Mouse (Mus musculus): ENCODE results near the gene Susd6. TPM values are rescaled to one million over a fixed set of nuclear protein-coding genes. Genes with fewer than 3 reads are reported as not detected.

Gene Susd6
- polyA plus RNA-seq, 1 experiment from 2014 or later: 23.3 TPM

DNA sequence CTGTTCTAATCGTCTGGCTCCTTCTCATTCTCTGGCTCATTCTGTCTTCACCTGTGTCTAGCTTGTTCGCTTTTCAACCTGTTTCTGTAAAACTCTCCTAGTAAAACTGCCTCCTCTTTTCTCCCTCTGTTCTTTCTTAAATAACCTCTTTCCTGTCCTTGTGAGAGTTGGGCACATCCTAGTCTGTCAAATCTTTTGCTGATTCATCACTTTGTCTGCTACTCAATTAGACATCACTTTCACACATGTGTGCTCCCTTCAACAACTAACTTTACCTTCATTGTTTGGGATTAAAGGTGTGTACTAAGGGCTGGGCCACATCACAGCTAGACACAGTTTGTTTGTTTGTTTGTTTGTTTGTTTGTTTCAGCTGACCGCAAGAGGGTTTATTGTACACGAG, 10.6 kb upstream of the Susd6 start:
- no peaks in the 10 kb centered on the region for H3K27me3 ChIP-seq (ENCODE audit: control insufficient read depth, insufficient read depth, low read length)
- H3K9me3 ChIP-seq (ENCODE audit: control insufficient read depth, low read length): no peaks in the 10 kb centered on the region
- H3K27ac ChIP-seq (ENCODE audit: low read depth, low read length): no peak overlapping the region
- no peak overlapping the region for H3K4me2 ChIP-seq (ENCODE audit: low read depth)
- DNase-seq (ENCODE audit: low spot score) (no peak), ATAC-seq (ENCODE audit: insufficient read depth, low FRiP score, low TSS enrichment) (no peak)
- H3K4me3 ChIP-seq (ENCODE audit: low read depth, low read length): no peak overlapping the region
- no peak overlapping the region for H3K9ac ChIP-seq (ENCODE audit: low read length)
- H3K36me3 ChIP-seq (ENCODE audit: control insufficient read depth, insufficient read depth, low read length): no peaks in the 10 kb centered on the region
- no peaks in the 10 kb centered on the region for H3K4me1 ChIP-seq (ENCODE audit: control insufficient read depth, insufficient read depth, low read length)
- 90% methylated on average over 4 of the region's 4 CpGs for WGBS

DNA sequence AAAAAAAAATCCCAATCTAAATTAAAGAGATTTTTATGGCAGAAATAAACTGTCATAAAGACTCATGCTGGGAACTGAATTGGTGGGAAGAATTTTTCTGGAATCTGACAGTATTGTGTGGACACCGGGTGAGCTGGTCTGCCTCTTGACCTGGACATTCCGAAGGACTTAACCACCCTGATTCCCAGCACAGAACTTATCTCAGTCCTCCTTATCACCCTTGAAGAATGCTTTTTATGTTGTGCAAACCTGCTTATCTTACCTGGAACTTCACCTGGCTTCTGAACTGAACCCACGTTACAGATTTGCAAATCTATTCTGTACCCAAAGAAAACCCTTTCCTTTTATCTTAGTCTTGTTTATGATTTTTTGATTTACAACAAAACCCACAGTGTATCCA, 8.1 kb upstream of the Susd6 start:
- H3K9me3 ChIP-seq (ENCODE audit: control insufficient read depth, low read length): no peaks in the 10 kb centered on the region
- H3K27ac ChIP-seq (ENCODE audit: low read depth, low read length): no peak overlapping the region
- H3K36me3 ChIP-seq (ENCODE audit: control insufficient read depth, insufficient read depth, low read length): no peaks in the 10 kb centered on the region
- H3K4me2 ChIP-seq (ENCODE audit: low read depth): no peak overlapping the region
- DNase-seq (ENCODE audit: low spot score) (no peak), ATAC-seq (ENCODE audit: insufficient read depth, low FRiP score, low TSS enrichment) (no peak)
- no peaks in the 10 kb centered on the region for H3K4me1 ChIP-seq (ENCODE audit: control insufficient read depth, insufficient read depth, low read length)
- no peaks in the 10 kb centered on the region for H3K27me3 ChIP-seq (ENCODE audit: control insufficient read depth, insufficient read depth, low read length)
- no peak overlapping the region for H3K4me3 ChIP-seq (ENCODE audit: low read depth, low read length)
- H3K9ac ChIP-seq (ENCODE audit: low read length): no peak overlapping the region
- 82% methylated on average over 3 of the region's 3 CpGs for WGBS

DNA sequence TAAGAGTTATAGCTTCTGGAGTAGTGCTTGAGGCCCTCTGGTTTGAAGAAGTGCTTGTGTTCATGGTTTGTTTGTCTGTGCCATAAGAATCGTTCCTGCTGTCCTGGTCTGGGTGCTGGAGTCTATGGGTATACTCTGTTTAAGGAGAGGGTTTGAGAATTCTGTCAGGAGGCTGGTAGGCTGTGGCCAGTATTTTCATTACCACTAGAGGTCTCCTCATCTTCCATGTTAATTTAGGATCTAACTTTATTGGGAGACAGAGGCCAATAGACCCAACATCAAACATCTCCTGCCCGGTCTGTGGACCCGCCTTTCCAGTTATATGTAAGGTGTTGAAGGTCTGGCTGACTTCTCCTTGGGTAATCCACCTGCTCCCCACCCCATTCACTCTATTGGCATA, 7.4 kb upstream of the Susd6 start:
- Histone ChIP-seq H3K9me3 (ENCODE audit: control insufficient read depth, low read length) (no peaks in the 10 kb centered on the region), H3K4me3 (ENCODE audit: low read depth, low read length) (no peak overlapping the region), H3K27ac (ENCODE audit: low read depth, low read length) (no peak overlapping the region), H3K36me3 (ENCODE audit: control insufficient read depth, insufficient read depth, low read length) (no peaks in the 10 kb centered on the region), H3K4me2 (ENCODE audit: low read depth) (no peak overlapping the region), H3K9ac (ENCODE audit: low read length) (no peak overlapping the region), H3K4me1 (ENCODE audit: control insufficient read depth, insufficient read depth, low read length) (no peaks in the 10 kb centered on the region), H3K27me3 (ENCODE audit: control insufficient read depth, insufficient read depth, low read length) (no peaks in the 10 kb centered on the region)
- 53% methylated on average over 3 of the region's 3 CpGs for whole genome bisulfite sequencing
- DNase-seq (ENCODE audit: low spot score) (no peak), ATAC-seq (ENCODE audit: insufficient read depth, low FRiP score, low TSS enrichment) (no peak)

DNA sequence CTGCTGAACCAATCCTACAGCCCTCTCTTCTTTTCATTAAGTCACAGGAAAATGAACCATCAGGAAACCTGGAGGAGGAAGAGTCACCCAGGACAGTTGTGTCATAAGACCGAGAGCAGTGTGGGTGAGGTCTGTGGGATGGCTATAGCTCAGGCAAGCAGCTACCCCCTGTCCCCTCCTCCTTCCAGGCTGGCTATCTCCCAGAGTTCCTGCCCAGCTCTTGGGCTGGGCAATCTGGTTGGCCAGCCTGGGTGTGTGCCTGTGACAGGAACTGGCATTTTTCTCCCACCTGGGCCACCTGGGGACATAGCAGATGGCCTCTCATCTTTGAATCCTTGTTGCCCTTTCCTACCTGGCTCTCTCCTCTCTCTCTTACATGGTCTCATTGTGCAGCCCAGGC, 6.4 kb upstream of the Susd6 start:
- Histone ChIP-seq H3K4me3 (ENCODE audit: low read depth, low read length) (no peak overlapping the region), H3K36me3 (ENCODE audit: control insufficient read depth, insufficient read depth, low read length) (no peaks in the 10 kb centered on the region), H3K27ac (ENCODE audit: low read depth, low read length) (no peak overlapping the region), H3K4me1 (ENCODE audit: control insufficient read depth, insufficient read depth, low read length) (no peaks in the 10 kb centered on the region), H3K27me3 (ENCODE audit: control insufficient read depth, insufficient read depth, low read length) (no peaks in the 10 kb centered on the region), H3K9ac (ENCODE audit: low read length) (no peak overlapping the region), H3K9me3 (ENCODE audit: control insufficient read depth, low read length) (no peaks in the 10 kb centered on the region), H3K4me2 (ENCODE audit: low read depth) (no peak overlapping the region)
- ATAC-seq (ENCODE audit: insufficient read depth, low FRiP score, low TSS enrichment) (no peak), DNase-seq (ENCODE audit: low spot score) (no peak)
- WGBS: 87% methylated on average over 1 of the region's 1 CpGs

DNA sequence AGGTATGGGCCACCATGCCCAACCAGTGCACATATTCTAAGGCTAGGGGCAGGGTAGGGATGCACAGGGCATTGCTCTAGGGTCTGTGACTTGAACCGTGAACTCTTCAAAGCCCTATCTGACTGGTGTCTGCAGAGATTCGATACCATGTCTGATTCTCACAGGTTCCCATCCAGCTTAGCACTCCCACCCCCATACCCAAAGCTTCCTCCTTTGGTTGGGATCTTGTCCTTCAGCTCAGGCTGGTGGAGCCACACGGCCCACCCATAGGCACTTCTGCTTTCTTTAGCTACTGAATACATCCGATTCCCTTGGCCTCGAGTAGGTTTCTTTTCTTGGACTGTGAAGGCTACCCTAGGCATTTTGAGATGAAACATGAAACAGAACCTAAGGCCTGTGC, 5.3 kb upstream of the Susd6 start:
- no peak for DNase-seq (ENCODE audit: low spot score)
- ATAC-seq (ENCODE audit: insufficient read depth, low FRiP score, low TSS enrichment): no peak
- no peaks in the 10 kb centered on the region for H3K9me3 ChIP-seq (ENCODE audit: control insufficient read depth, low read length)
- no peaks in the 10 kb centered on the region for H3K4me1 ChIP-seq (ENCODE audit: control insufficient read depth, insufficient read depth, low read length)
- WGBS: 88% methylated on average over 5 of the region's 5 CpGs
- H3K4me3 ChIP-seq (ENCODE audit: low read depth, low read length): no peak overlapping the region
- no peak overlapping the region for H3K9ac ChIP-seq (ENCODE audit: low read length)
- no peak overlapping the region for H3K4me2 ChIP-seq (ENCODE audit: low read depth)
- no peak overlapping the region for H3K27ac ChIP-seq (ENCODE audit: low read depth, low read length)
- no peaks in the 10 kb centered on the region for H3K36me3 ChIP-seq (ENCODE audit: control insufficient read depth, insufficient read depth, low read length)
- H3K27me3 ChIP-seq (ENCODE audit: control insufficient read depth, insufficient read depth, low read length): no peaks in the 10 kb centered on the region

DNA sequence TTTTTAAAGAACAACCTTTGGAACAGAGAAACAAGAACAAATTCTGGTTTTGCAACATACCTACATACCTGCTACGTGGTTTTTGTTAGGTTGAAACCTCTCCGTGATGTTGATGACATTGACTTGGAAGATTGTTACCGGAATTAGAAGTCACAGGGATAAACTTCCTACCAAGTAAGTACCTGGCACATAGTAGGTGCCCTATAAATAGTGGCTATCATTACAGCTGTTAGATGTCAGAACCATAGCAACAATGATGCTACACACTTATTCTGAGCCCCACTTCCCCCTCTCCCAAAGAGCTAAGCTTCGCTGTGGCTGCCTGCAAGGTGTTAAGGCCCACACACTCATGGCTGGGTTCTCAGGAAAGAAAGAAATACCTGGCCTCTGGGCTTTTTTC, 4.7 kb upstream of the Susd6 start:
- no peak overlapping the region for H3K27ac ChIP-seq (ENCODE audit: low read depth, low read length)
- 91% methylated on average over 4 of the region's 4 CpGs for WGBS

DNA sequence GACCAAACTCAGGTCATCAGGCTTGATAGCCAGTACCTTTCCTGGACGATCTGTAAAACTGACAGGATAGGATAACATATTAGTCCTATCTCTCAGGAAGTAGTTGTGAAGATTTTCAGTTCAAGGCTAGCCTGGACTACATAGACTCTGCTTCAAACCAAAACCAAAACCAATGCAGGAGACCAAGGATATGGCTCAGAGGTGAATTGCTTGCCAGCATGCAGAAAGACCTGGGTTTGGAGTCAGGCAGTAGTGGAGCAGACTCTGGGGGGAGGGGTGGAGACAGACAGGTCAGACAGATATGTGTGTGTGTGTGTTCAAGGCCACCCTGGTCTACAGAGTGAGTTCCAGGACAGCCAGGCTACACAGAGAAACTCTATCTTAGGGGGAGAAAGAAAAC, 3.7 kb upstream of the Susd6 start:
- no peak for DNase-seq (ENCODE audit: low spot score)
- Histone ChIP-seq H3K4me3 (ENCODE audit: low read depth, low read length) (no peak overlapping the region), H3K36me3 (ENCODE audit: control insufficient read depth, insufficient read depth, low read length) (no peaks in the 10 kb centered on the region), H3K9ac (ENCODE audit: low read length) (no peak overlapping the region), H3K4me2 (ENCODE audit: low read depth) (no peak overlapping the region), H3K4me1 (ENCODE audit: control insufficient read depth, insufficient read depth, low read length) (no peaks in the 10 kb centered on the region), H3K27me3 (ENCODE audit: control insufficient read depth, insufficient read depth, low read length) (no peaks in the 10 kb centered on the region), H3K27ac (ENCODE audit: low read depth, low read length) (no peak overlapping the region), H3K9me3 (ENCODE audit: control insufficient read depth, low read length) (no peaks in the 10 kb centered on the region)
- WGBS: 78% methylated on average over 1 of the region's 1 CpGs
- ATAC-seq (ENCODE audit: insufficient read depth, low FRiP score, low TSS enrichment): no peak

More for the DNA sequence above, 4.7 kb upstream of the Susd6 start:
- Histone ChIP-seq H3K4me2 (ENCODE audit: low read depth) (no peak overlapping the region), H3K9ac (ENCODE audit: low read length) (no peak overlapping the region), H3K9me3 (ENCODE audit: control insufficient read depth, low read length) (no peaks in the 10 kb centered on the region), H3K27me3 (ENCODE audit: control insufficient read depth, insufficient read depth, low read length) (no peaks in the 10 kb centered on the region), H3K36me3 (ENCODE audit: control insufficient read depth, insufficient read depth, low read length) (no peaks in the 10 kb centered on the region), H3K4me3 (ENCODE audit: low read depth, low read length) (no peak overlapping the region), H3K4me1 (ENCODE audit: control insufficient read depth, insufficient read depth, low read length) (no peaks in the 10 kb centered on the region)
- DNase-seq (ENCODE audit: low spot score) (no peak), ATAC-seq (ENCODE audit: insufficient read depth, low FRiP score, low TSS enrichment) (no peak)

DNA sequence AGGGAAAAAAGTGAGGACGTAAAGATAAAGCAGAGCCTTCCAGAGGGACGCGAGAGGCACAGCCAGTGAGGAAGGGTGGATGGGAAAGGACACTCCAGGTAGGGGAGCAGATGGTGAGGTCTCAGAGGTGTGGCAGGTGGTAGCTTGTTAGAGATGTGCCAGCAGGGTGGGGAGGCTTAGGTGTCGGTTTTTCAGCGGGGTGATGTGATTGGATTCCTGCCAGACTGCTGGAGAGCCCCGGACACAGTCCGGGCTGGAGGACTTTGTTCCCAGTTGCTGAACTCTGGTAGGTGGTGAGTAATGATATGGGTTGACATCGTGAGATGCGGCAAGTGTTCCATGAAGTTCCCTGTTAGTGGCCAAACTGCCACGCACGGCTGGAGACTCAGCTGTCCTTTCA, 2.7 kb upstream of the Susd6 start:
- Histone ChIP-seq H3K9ac (ENCODE audit: low read length) (no peak overlapping the region), H3K4me1 (ENCODE audit: control insufficient read depth, insufficient read depth, low read length) (peaks cover 5% of the 10 kb centered on the region), H3K27ac (ENCODE audit: low read depth, low read length) (no peak overlapping the region), H3K27me3 (ENCODE audit: control insufficient read depth, insufficient read depth, low read length) (no peaks in the 10 kb centered on the region), H3K36me3 (ENCODE audit: control insufficient read depth, insufficient read depth, low read length) (no peaks in the 10 kb centered on the region), H3K9me3 (ENCODE audit: control insufficient read depth, low read length) (no peaks in the 10 kb centered on the region), H3K4me2 (ENCODE audit: low read depth) (no peak overlapping the region), H3K4me3 (ENCODE audit: low read depth, low read length) (no peak overlapping the region)
- no peak for ATAC-seq (ENCODE audit: insufficient read depth, low FRiP score, low TSS enrichment)
- no peak for DNase-seq (ENCODE audit: low spot score)
- 57% methylated on average over 11 of the region's 11 CpGs for WGBS

DNA sequence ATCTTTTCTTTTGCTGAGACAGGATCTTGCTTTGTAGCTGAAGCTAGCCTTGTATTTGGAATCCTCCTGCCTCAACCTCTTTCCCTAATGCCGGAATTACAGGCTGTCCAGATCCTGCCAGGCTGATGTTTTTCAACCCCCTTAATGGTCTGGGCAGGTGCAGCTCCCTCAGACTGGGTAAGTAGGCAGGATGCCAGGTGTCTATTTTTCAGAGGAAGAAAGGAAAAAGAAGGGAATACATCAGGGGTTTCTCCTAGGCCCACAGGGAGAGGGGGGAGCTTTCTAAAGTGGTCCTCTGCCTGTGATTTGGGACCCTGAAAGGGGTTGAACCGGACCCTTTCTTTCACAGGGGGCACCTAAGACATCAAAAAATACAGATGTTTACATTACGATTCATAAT, 2.1 kb upstream of the Susd6 start:
- Histone ChIP-seq H3K27me3 (ENCODE audit: control insufficient read depth, insufficient read depth, low read length) (no peaks in the 10 kb centered on the region), H3K27ac (ENCODE audit: low read depth, low read length) (no peak overlapping the region), H3K36me3 (ENCODE audit: control insufficient read depth, insufficient read depth, low read length) (no peaks in the 10 kb centered on the region), H3K9me3 (ENCODE audit: control insufficient read depth, low read length) (no peaks in the 10 kb centered on the region), H3K4me2 (ENCODE audit: low read depth) (no peak overlapping the region), H3K9ac (ENCODE audit: low read length) (no peak overlapping the region), H3K4me1 (ENCODE audit: control insufficient read depth, insufficient read depth, low read length) (peaks cover 6% of the 10 kb centered on the region), H3K4me3 (ENCODE audit: low read depth, low read length) (no peak overlapping the region)
- DNase-seq (ENCODE audit: low spot score) (no peak), ATAC-seq (ENCODE audit: insufficient read depth, low FRiP score, low TSS enrichment) (no peak)
- WGBS: 81% methylated on average over 3 of the region's 3 CpGs

All from neural tube, embryonic 11.5 days (tissue).